Mouse (Mus musculus) liver, adult 2 months (tissue): ENCODE measurements around the gene Fbxl17. TPM values are rescaled to one million over a fixed set of nuclear protein-coding genes. Genes with fewer than 3 reads are reported as not detected.
A peak's percentile ranks its signal among the peaks of the same experiment; 100 is the strongest.

Source experiments
- DNase-seq: peaks from one replicate; pipeline ENCODE4 v3.0.0-alpha.2; 2011; ENCODE audit warnings: low read depth, low spot score; ENCODE audit errors: extremely low read depth
- H3K27ac ChIP-seq: fragments of 200-500 bp; replicated peaks from 2 replicates; pipeline ENCODE4 v1.5.1; 2012; ENCODE audit warnings: low read depth, mild to moderate bottlenecking, control low read depth, inconsistent platforms, low read length; ENCODE audit not compliant: insufficient read depth
- H3K27me3 ChIP-seq: fragments of 200-500 bp; 2 replicates; pipeline ENCODE4 v1.6.1; 2012; ENCODE audit warnings: mild to moderate bottlenecking, moderate library complexity, low read length, inconsistent platforms; ENCODE audit not compliant: control insufficient read depth, insufficient read depth
- H3K36me3 ChIP-seq: fragments of 200-500 bp; 2 replicates; pipeline ENCODE4 v1.6.1; 2012; ENCODE audit warnings: low read length, inconsistent platforms; ENCODE audit not compliant: control insufficient read depth, insufficient read depth
- H3K4me1 ChIP-seq: fragments of 200-500 bp; 2 replicates; pipeline ENCODE4 v1.6.1; 2011; ENCODE audit warnings: low read length; ENCODE audit not compliant: control insufficient read depth, insufficient read depth
- H3K4me3 ChIP-seq: fragments of 200-500 bp; 2 replicates; pipeline ENCODE4 v1.5.1; 2011; ENCODE audit warnings: low read depth, mild to moderate bottlenecking, control low read depth, low read length, moderate library complexity; ENCODE audit not compliant: insufficient read depth
- H3K79me2 ChIP-seq: fragments of 200-500 bp; 2 replicates; pipeline ENCODE4 v1.6.1; 2012; ENCODE audit warnings: inconsistent platforms, mild to moderate bottlenecking, low read length, moderate library complexity; ENCODE audit not compliant: control insufficient read depth, insufficient read depth
- H3K9ac ChIP-seq: fragments of 200-500 bp; 2 replicates; pipeline ENCODE4 v1.6.1; 2012; ENCODE audit warnings: low read depth, mild to moderate bottlenecking, control low read depth, inconsistent platforms, low read length
- CTCF ChIP-seq: fragments of 200-500 bp; IDR thresholded peaks from 2 replicates; pipeline ENCODE4 v1.5.1; 2011; ENCODE audit warnings: low read depth, low read length, control low read depth
- POLR2A ChIP-seq: fragments of 200-500 bp; IDR thresholded peaks from 2 replicates; pipeline ENCODE4 v1.6.1; 2011; ENCODE audit warnings: low read length, control low read depth; ENCODE audit not compliant: insufficient read depth; ENCODE audit errors: extremely low read depth
- WGBS: fragments of 180-500 bp; shearing (Covaris S2); methylation state at CpG from one replicate; pipeline ENCODE4 v1.1.7; 2018; 5-methylcytosine and 5-hydroxymethylcytosine counted together
- polyA plus RNA-seq: library from polyadenylated mRNA; depleted of rRNA; stranded (reverse); fragments of >200 nt; gene quantifications from 2 replicates; pipeline ENCODE4 v1.2.3, GENCODE M21; 2012
- total RNA-seq: library from RNA; depleted of rRNA; stranded (reverse); fragments of >200 nt; gene quantifications from 2 replicates; pipeline ENCODE4 v1.2.3, GENCODE M21; 2014

Gene Fbxl17
- total and polyA plus RNA-seq, 2 experiments, result 5.4 to 12.2 TPM

DNA sequence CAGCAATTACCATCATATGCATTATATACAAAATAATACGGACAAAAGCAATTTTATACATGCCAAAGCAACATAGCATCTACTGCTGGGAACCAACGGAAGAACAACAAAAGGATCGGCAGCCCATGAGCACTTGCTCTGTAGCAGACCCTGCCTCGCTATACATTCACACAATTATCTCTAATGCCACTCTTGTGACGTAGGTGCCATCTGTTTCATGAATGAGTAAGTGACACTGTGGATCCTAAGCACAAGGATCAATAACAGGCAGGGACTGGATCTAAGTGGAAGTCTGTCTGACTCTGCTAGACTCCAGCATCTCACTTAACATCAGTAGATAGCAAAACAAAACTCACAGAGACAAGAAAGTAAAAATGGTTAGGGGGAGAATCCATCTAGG, 391.8 kb downstream of the Fbxl17 start:
- 95% methylated on average over 5 of the region's 5 CpGs for WGBS
- no peak for DNase-seq
- TF ChIP-seq CTCF (no peak), POLR2A (no peak)
- Histone ChIP-seq H3K4me1 (no peaks in the 10 kb centered on the region), H3K27ac (no peak overlapping the region), H3K9ac (no peak overlapping the region), H3K36me3 (no peaks in the 10 kb centered on the region), H3K79me2 (peaks cover 4% of the 10 kb centered on the region; the same call in 1 of the 2 replicates), H3K27me3 (no peaks in the 10 kb centered on the region), H3K4me3 (no peak overlapping the region)

DNA sequence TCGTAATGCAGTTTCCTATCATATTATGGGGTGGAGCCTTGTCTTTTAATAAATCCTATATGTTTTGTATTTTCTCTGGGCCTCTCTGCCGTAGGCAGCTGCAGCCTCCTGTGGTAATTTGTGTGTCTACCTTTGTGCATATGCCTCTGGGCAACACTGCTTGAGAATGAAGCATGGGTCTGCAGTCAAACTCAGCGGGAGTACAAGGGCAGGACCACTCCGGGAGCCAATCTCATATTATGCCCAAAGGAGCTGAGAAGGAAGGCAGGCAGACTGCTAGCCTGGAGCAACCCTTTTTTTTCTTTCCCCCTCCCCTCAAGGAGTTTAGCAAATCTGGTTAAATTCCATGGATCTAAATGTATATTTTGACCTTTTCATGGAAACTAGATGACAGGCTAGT, 392.3 kb downstream of the Fbxl17 start:
- no peaks in the 10 kb centered on the region for H3K27me3 ChIP-seq
- WGBS, result 98% methylated on average over 4 of the region's 4 CpGs
- H3K27ac ChIP-seq, result no peak overlapping the region
- no peaks in the 10 kb centered on the region for H3K36me3 ChIP-seq
- no peak overlapping the region for H3K4me3 ChIP-seq
- no peak overlapping the region for H3K9ac ChIP-seq
- peaks cover 4% of the 10 kb centered on the region; the same call in 1 of the 2 replicates for H3K79me2 ChIP-seq
- TF ChIP-seq POLR2A (no peak), CTCF (no peak)
- H3K4me1 ChIP-seq, result no peaks in the 10 kb centered on the region
- no peak for DNase-seq

- H3K27me3 ChIP-seq, result no peaks in the 10 kb centered on the region
- H3K9ac ChIP-seq, result no peak overlapping the region
- H3K27ac ChIP-seq, result no peak overlapping the region
- 0 out of 2 replicates have a peak, but pooled peaks cover 3% of the 10 kb centered on the region for H3K79me2 ChIP-seq
- no peak for DNase-seq
- WGBS, result 26% methylated on average over 2 of the region's 2 CpGs
- H3K4me3 ChIP-seq, result no peak overlapping the region
- H3K36me3 ChIP-seq, result no peaks in the 10 kb centered on the region
- no peak for TF ChIP-seq POLR2A
- TF ChIP-seq CTCF, result no peak
- no peaks in the 10 kb centered on the region; the same call in 1 of the 2 replicates for H3K4me1 ChIP-seq
Measured at GRCm38 (mm10) chr17:63095553-63095952, 404.3 kb downstream of the Fbxl17 start.

DNA sequence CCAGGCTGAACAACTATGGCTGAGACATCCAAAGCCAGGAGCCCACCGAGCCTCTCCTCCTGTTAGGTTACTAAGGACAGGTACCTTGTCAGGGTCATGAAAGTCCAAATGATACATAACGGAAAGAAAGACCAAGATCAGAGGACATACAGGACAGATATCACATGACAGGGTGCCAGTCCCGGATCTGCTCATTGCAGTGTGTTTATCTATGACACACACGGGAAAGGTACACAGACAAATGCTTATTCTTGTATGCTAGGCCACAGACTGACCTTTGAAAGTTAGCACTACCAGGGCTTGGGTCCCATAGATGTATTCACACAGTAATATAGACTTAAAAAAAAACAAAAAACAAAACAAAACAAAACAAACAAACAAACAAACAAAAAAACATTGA, 404.8 kb downstream of the Fbxl17 start:
- TF ChIP-seq CTCF, result no peak
- TF ChIP-seq POLR2A, result no peak
- Histone ChIP-seq H3K79me2 (0 out of 2 replicates have a peak, but pooled peaks cover 3% of the 10 kb centered on the region), H3K9ac (no peak overlapping the region), H3K27me3 (no peaks in the 10 kb centered on the region), H3K4me1 (no peaks in the 10 kb centered on the region; the same call in 1 of the 2 replicates), H3K27ac (no peak overlapping the region), H3K4me3 (no peak overlapping the region), H3K36me3 (no peaks in the 10 kb centered on the region)
- 26% methylated on average over 4 of the region's 4 CpGs for WGBS
- peak; percentile 47 for DNase-seq

- no peaks in the 10 kb centered on the region for H3K27me3 ChIP-seq
- no peaks in the 10 kb centered on the region; the same call in 1 of the 2 replicates for H3K4me1 ChIP-seq
- H3K4me3 ChIP-seq, result no peak overlapping the region
- peaks cover 3% of the 10 kb centered on the region; the same call in 1 of the 2 replicates for H3K79me2 ChIP-seq
- DNase-seq, result no peak
- WGBS, result 77% methylated on average over 4 of the region's 4 CpGs
- no peak overlapping the region for H3K27ac ChIP-seq
- no peak overlapping the region for H3K9ac ChIP-seq
- TF ChIP-seq CTCF, result no peak
- TF ChIP-seq POLR2A, result no peak
- no peaks in the 10 kb centered on the region for H3K36me3 ChIP-seq
Measured at GRCm38 (mm10) chr17:63093184-63093583, 406.6 kb downstream of the Fbxl17 start.

DNA sequence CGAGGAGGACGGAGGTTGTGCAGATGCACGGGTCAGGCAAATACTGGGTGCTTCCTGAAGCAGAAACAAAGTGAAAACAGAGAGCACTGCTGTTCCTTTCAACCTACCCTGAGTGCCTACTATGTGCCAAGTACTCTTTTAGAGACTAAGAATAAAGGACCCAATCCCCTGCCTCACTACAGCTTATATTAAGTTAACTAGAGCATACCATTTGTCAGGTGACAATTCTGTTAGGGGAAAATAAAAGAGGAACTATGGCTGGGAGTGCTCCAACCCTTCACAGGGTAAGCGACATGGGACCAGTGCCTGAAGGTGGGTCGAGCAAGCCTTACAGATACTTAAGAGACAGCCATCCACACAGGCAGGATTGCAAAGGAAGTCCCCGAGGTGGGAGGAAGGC, 407.0 kb downstream of the Fbxl17 start:
- no peak overlapping the region for H3K4me3 ChIP-seq
- 85% methylated on average over 6 of the region's 6 CpGs for WGBS
- no peaks in the 10 kb centered on the region for H3K36me3 ChIP-seq
- peaks cover 3% of the 10 kb centered on the region; the same call in 1 of the 2 replicates for H3K79me2 ChIP-seq
- TF ChIP-seq CTCF (no peak), POLR2A (no peak)
- H3K27ac ChIP-seq, result no peak overlapping the region
- no peaks in the 10 kb centered on the region for H3K27me3 ChIP-seq
- no peak overlapping the region for H3K9ac ChIP-seq
- no peaks in the 10 kb centered on the region; the same call in 1 of the 2 replicates for H3K4me1 ChIP-seq
- no peak for DNase-seq
